In genomic region chr17:9579401-9580371, GRCm38 (mm10) we compare ENCODE assay signal across 10 mouse cellular contexts.
A peak's percentile ranks its signal among the peaks of the same experiment; 100 is the strongest.
DNase-seq lines count a peak whose midpoint lies in the region; ATAC-seq and TF ChIP-seq lines count a peak whose summit lies in the region.
"Had no signal": no experiment of that assay in that cellular context is flagged by ENCODE, and none has a peak within 500 bp of the region (broad histone marks: within the 10 kb centered on the region; RNA-seq: fewer than 3 reads in every experiment).

No protein-coding gene starts in this region.

- peaks cover 2% of the 10 kb centered on the region for H3K4me1 ChIP-seq in ES-Bruce4 (ENCODE audit: control insufficient read depth, insufficient read depth, low read length)
- no peaks in the 10 kb centered on the region for H3K4me1 ChIP-seq in hindbrain, embryonic 16.5 days (ENCODE audit: control insufficient read depth, insufficient read depth, low read depth, low read length)
- H3K4me1 ChIP-seq in midbrain, embryonic 14.5 days (ENCODE audit: control insufficient read depth, insufficient read depth, low read length): peaks cover 20% of the 10 kb centered on the region
- H3K4me1 ChIP-seq: megakaryocyte, embryonic 14.5 days; stomach, embryonic 15.5 days had no signal

- no peaks in the 10 kb centered on the region for H3K27me3 ChIP-seq in ES-Bruce4 (ENCODE audit: control insufficient read depth, insufficient read depth, low read length, poor library complexity, severe bottlenecking)
- H3K27me3 ChIP-seq in hindbrain, embryonic 16.5 days (replicated peaks; ENCODE audit: control insufficient read depth, insufficient read depth, low read length): no peaks in the 10 kb centered on the region
- no peaks in the 10 kb centered on the region for H3K27me3 ChIP-seq in midbrain, embryonic 14.5 days (ENCODE audit: control insufficient read depth, insufficient read depth, low read length)
- H3K27me3 ChIP-seq: megakaryocyte, embryonic 14.5 days; stomach, embryonic 15.5 days had no signal

- ATAC-seq in hindbrain, embryonic 16.5 days: peak; percentile 97
- peak; percentile 79 for ATAC-seq in midbrain, embryonic 14.5 days (ENCODE audit: low FRiP score, low TSS enrichment)

- no peaks in the 10 kb centered on the region for H3K36me3 ChIP-seq in ES-Bruce4 (ENCODE audit: control insufficient read depth, insufficient read depth, low read length, poor library complexity, severe bottlenecking)
- no peaks in the 10 kb centered on the region for H3K36me3 ChIP-seq in hindbrain, embryonic 16.5 days (ENCODE audit: control insufficient read depth, insufficient read depth, low read length)
- H3K36me3 ChIP-seq in midbrain, embryonic 14.5 days (ENCODE audit: control insufficient read depth, insufficient read depth, low read length): no peaks in the 10 kb centered on the region
- H3K36me3 ChIP-seq: stomach, embryonic 15.5 days had no signal

- TF ChIP-seq POLR2A in ES-Bruce4 (IDR thresholded peaks at IDR 0.05; ENCODE audit: insufficient read depth, low read length): no peak

- peak; percentile 50 for DNase-seq in embryo, embryonic 10.5 days (ENCODE audit: low spot score)
- DNase-seq in midbrain, embryonic 14.5 days: peak; percentile 78
- no peak for DNase-seq in adrenal gland, adult 18-20 months (ENCODE audit: low spot score in 2 of 2)
- DNase-seq in kidney, adult 8-10 months: no peak
- DNase-seq in c-Kit-positive CD71-positive TER-119-positive erythroid progenitor cells, embryonic 14.5 days (ENCODE audit: low spot score): no peak
- DNase-seq in lung, adult 18-20 months: no peak

- H3K27ac ChIP-seq in ES-Bruce4 (ENCODE audit: insufficient read depth, low read length): peak overlapping the region; percentile 81
- peak overlapping the region; percentile 55 for H3K27ac ChIP-seq in hindbrain, embryonic 16.5 days (ENCODE audit: low read depth, low read length)
- H3K27ac ChIP-seq in midbrain, embryonic 14.5 days (replicated peaks; ENCODE audit: low read depth, low read length): peak overlapping the region; percentile 67
- H3K27ac ChIP-seq: stomach, embryonic 15.5 days had no signal

- no peak for TF ChIP-seq CTCF in ES-Bruce4 (IDR thresholded peaks at IDR 0.05; ENCODE audit: low read depth, low read length)

- no peak for TF ChIP-seq EP300 in ES-Bruce4 (IDR thresholded peaks at IDR 0.05; ENCODE audit: insufficient read depth, low read depth, low read length)

- no peak overlapping the region for H3K4me3 ChIP-seq in ES-Bruce4 (ENCODE audit: low read depth, low read length)
- no peak overlapping the region for H3K4me3 ChIP-seq in hindbrain, embryonic 16.5 days (ENCODE audit: low read length)
- no peak overlapping the region for H3K4me3 ChIP-seq in midbrain, embryonic 14.5 days (replicated peaks; ENCODE audit: low read depth, low read length)
- H3K4me3 ChIP-seq: megakaryocyte, embryonic 14.5 days; stomach, embryonic 15.5 days had no signal

- WGBS in hindbrain, embryonic 16.5 days: 14% methylated on average over 11 of the region's 11 CpGs
- WGBS in midbrain, embryonic 14.5 days: 4% methylated on average over 11 of the region's 11 CpGs

- no peaks in the 10 kb centered on the region for H3K9me3 ChIP-seq in ES-Bruce4 (replicated peaks; ENCODE audit: control insufficient read depth, insufficient read depth, low read length, poor library complexity, severe bottlenecking)
- H3K9me3 ChIP-seq in hindbrain, embryonic 16.5 days (ENCODE audit: control insufficient read depth, low read length): no peaks in the 10 kb centered on the region
- H3K9me3 ChIP-seq in midbrain, embryonic 14.5 days (ENCODE audit: control insufficient read depth, low read length): no peaks in the 10 kb centered on the region
- H3K9me3 ChIP-seq: megakaryocyte, embryonic 14.5 days; stomach, embryonic 15.5 days had no signal

- no peak overlapping the region for H3K9ac ChIP-seq in ES-Bruce4 (ENCODE audit: low read depth, poor library complexity, severe bottlenecking)
- no peak overlapping the region for H3K9ac ChIP-seq in hindbrain, embryonic 16.5 days (ENCODE audit: low read depth, low read length)
- no peak overlapping the region for H3K9ac ChIP-seq in midbrain, embryonic 14.5 days (replicated peaks; ENCODE audit: low read length)
- H3K9ac ChIP-seq: stomach, embryonic 15.5 days had no signal

- H3K4me2 ChIP-seq in hindbrain, embryonic 16.5 days (ENCODE audit: low read length): no peak overlapping the region
- 0 out of 2 replicates have a peak overlapping the region, but pooled peaks have one; percentile 9 for H3K4me2 ChIP-seq in midbrain, embryonic 14.5 days (ENCODE audit: low read length)
- H3K4me2 ChIP-seq: stomach, embryonic 15.5 days had no signal

Comparison
In these comparisons a context has a peak if more than half of its experiments do, and no peak if none do; other contexts are left out.
1. DNase-seq: peak in embryo, embryonic 10.5 days (single experiment) and midbrain, embryonic 14.5 days (single experiment); none in adrenal gland, adult 18-20 months (0 of 2), kidney, adult 8-10 months (0 of 2), c-Kit-positive CD71-positive TER-119-positive erythroid progenitor cells, embryonic 14.5 days (single experiment) and lung, adult 18-20 months (0 of 2).
2. Peak in every context shown above with its lines, with median percentiles within 50 percentile points of each other: H3K27ac ChIP-seq.